Mouse (Mus musculus) adrenal gland, postnatal 14 days (tissue): ENCODE data around the gene Vwa5b1. TPM values are rescaled to one million over a fixed set of nuclear protein-coding genes. Genes with fewer than 3 reads are reported as not detected.

Experiments
- DNase-seq: peaks from one replicate; pipeline ENCODE4 v3.0.0; 2021; ENCODE audit warnings: mixed read lengths
- long read RNA-seq, 2 experiments: library from polyadenylated mRNA; stranded (forward); transcript quantifications; one replicate each; pipeline ENCODE4 v2.0.0; 2021
- total RNA-seq: library from RNA; stranded (reverse); gene quantifications from 2 replicates; pipeline ENCODE4 v1.2.3, GENCODE M21; 2021

Gene Vwa5b1
- total RNA-seq = not detected in 2 replicates
- long read RNA-seq, experiment 1 = 0 reads
- long read RNA-seq, experiment 2 = 0 reads

- peak; percentile 19 for DNase-seq
Measured at GRCm38 (mm10) chr4:138635428-138636145, at the start of gene Vwa5b1. Gene Vwa5b1, minus strand, starts transcription at chr4:138635884.

- no peak for DNase-seq
Measured at GRCm38 (mm10) chr4:138682760-138683159, 47.1 kb upstream of the Vwa5b1 start.

- DNase-seq = no peak
Measured at GRCm38 (mm10) chr4:138680124-138680523, 44.4 kb upstream of the Vwa5b1 start.

- no peak for DNase-seq
Measured at GRCm38 (mm10) chr4:138677579-138677978, 41.9 kb upstream of the Vwa5b1 start.

GRCm38 (mm10) chr4:138676480-138676879 is 40.8 kb upstream of the Vwa5b1 start:
- peak; percentile 53 for DNase-seq

- no peak for DNase-seq
Measured at GRCm38 (mm10) chr4:138672160-138672559, 36.5 kb upstream of the Vwa5b1 start.

- no peak for DNase-seq
Measured at GRCm38 (mm10) chr4:138670093-138670889, 34.6 kb upstream of the Vwa5b1 start.

GRCm38 (mm10) chr4:138666521-138666920 is 30.8 kb upstream of the Vwa5b1 start:
- peak; percentile 58 for DNase-seq

GRCm38 (mm10) chr4:138659936-138660602 is 24.4 kb upstream of the Vwa5b1 start:
- no peak for DNase-seq

GRCm38 (mm10) chr4:138653056-138653455 is 17.4 kb upstream of the Vwa5b1 start:
- DNase-seq = peak; percentile 58

- DNase-seq = no peak
Measured at GRCm38 (mm10) chr4:138651881-138652280, 16.2 kb upstream of the Vwa5b1 start.

GRCm38 (mm10) chr4:138648096-138648635 is 12.5 kb upstream of the Vwa5b1 start:
- no peak for DNase-seq

GRCm38 (mm10) chr4:138642272-138642671 is 6.6 kb upstream of the Vwa5b1 start:
- DNase-seq = peak; percentile 68

- no peak for DNase-seq
Measured at GRCm38 (mm10) chr4:138636146-138636511, 445 bp upstream of the Vwa5b1 start.

GRCm38 (mm10) chr4:138628256-138628655 is 7.4 kb downstream of the Vwa5b1 start:
- DNase-seq = no peak

- DNase-seq = no peak
Measured at GRCm38 (mm10) chr4:138614454-138614853, 21.2 kb downstream of the Vwa5b1 start.

GRCm38 (mm10) chr4:138601926-138602325 is 33.8 kb downstream of the Vwa5b1 start:
- DNase-seq = no peak

GRCm38 (mm10) chr4:138597904-138598347 is 37.8 kb downstream of the Vwa5b1 start:
- peak; percentile 69 for DNase-seq

- no peak for DNase-seq
Measured at GRCm38 (mm10) chr4:138596391-138597130, 39.1 kb downstream of the Vwa5b1 start.

GRCm38 (mm10) chr4:138584946-138585345 is 50.7 kb downstream of the Vwa5b1 start:
- DNase-seq = no peak

- no peak for DNase-seq
Measured at GRCm38 (mm10) chr4:138582446-138582845, 53.2 kb downstream of the Vwa5b1 start.

GRCm38 (mm10) chr4:138578406-138578805 is 57.3 kb downstream of the Vwa5b1 start:
- DNase-seq = no peak
